Mouse (Mus musculus) spleen, adult 2 months (tissue): ENCODE data around the gene Tmem178.

Source experiments
- CTCF ChIP-seq: fragments of 200-500 bp; IDR thresholded peaks from 2 replicates; pipeline ENCODE4 v1.5.1; 2011; ENCODE audit warnings: mild to moderate bottlenecking, inconsistent platforms; ENCODE audit not compliant: insufficient read depth, insufficient read length, insufficient replicate concordance; ENCODE audit errors: extremely low read depth
- POLR2A ChIP-seq: fragments of 200-500 bp; IDR thresholded peaks from 2 replicates; pipeline ENCODE4 v1.6.1; 2011; ENCODE audit warnings: low read depth, low read length, inconsistent platforms

DNA sequence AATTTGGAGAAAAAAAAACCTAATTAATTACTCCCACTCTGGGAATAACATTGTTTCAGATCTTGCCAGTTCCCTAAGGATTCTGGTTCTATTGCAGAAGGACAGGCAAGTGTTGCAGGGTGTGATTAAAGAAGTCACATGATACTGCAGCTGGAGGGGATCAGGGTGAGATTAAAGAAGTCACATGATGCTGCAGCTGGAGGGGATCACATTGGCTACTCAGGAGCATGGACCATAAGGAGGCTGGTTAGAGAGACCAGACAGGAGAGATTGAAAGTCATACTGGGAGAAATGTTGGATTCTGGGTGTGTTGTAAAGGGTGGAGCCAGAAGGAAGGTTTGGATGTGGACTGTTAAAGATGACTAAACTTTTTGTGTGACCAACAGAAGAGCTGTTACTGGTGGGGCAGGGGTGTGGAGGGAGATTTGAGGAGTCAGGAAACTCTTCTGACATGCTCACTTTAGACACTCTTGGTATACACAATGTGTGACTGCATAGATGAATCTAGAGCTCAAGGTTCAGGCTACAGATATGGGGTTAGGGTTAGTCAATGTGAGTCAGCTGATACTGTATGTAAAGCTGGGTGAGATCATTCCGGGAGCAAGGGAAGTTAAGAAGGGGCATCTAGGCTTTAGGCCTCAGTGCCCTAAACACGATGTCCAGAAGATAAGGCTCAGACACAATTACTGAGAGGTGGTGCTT lies 94.4 kb downstream of the Tmem178 start:
- no peak for TF ChIP-seq CTCF
- no peak for TF ChIP-seq POLR2A
